Mouse (Mus musculus) kidney, embryonic 16.5 days (tissue): ENCODE results near the gene Clspn. TPM values are rescaled to one million over a fixed set of nuclear protein-coding genes. Genes with fewer than 3 reads are reported as not detected.

Experiments used
- ATAC-seq: fragments of 200-750 bp; cut with Nextera tagmentation; 2 replicates; pipeline ENCODE4 v1.8.0; 2017; ENCODE audit warnings: moderate TSS enrichment; ENCODE audit not compliant: low FRiP score, low TSS enrichment
- H3K27ac ChIP-seq: fragments of 300-500 bp; sonication (generic); 2 replicates; pipeline ENCODE4 v1.5.1; 2014; ENCODE audit warnings: low read length
- H3K27me3 ChIP-seq: fragments of 300-500 bp; sonication (generic); 2 replicates; pipeline ENCODE4 v1.6.1; 2014; ENCODE audit warnings: low read length, control low read depth, mixed read lengths; ENCODE audit not compliant: insufficient read depth
- H3K36me3 ChIP-seq: fragments of 300-500 bp; sonication (generic); 2 replicates; pipeline ENCODE4 v1.6.1; 2014; ENCODE audit warnings: low read length, control low read depth, mixed read lengths; ENCODE audit not compliant: insufficient read depth
- H3K4me1 ChIP-seq: fragments of 300-500 bp; sonication (generic); 2 replicates; pipeline ENCODE4 v1.6.1; 2014; ENCODE audit warnings: low read length, control low read depth, mixed read lengths; ENCODE audit not compliant: insufficient read depth
- H3K4me2 ChIP-seq: fragments of 300-500 bp; sonication (generic); replicated peaks from 2 replicates; pipeline ENCODE4 v1.6.1; 2014; ENCODE audit warnings: low read depth, low read length
- H3K4me3 ChIP-seq: fragments of 300-500 bp; sonication (generic); 2 replicates; pipeline ENCODE4 v1.5.1; 2014; ENCODE audit warnings: mild to moderate bottlenecking, low read length
- H3K9ac ChIP-seq: fragments of 300-500 bp; sonication (generic); replicated peaks from 2 replicates; pipeline ENCODE4 v1.6.1; 2014; ENCODE audit warnings: low read length
- H3K9me3 ChIP-seq: fragments of 300-500 bp; sonication (generic); 2 replicates; pipeline ENCODE4 v1.6.1; 2016; ENCODE audit warnings: low read length, control low read depth
- WGBS: fragments of 180-500 bp; shearing (Covaris S2); extraction: QIAGEN DNeasy Blood & Tissue Kit; methylation state at CpG from one replicate; pipeline ENCODE4 v1.1.7; 2014; 5-methylcytosine and 5-hydroxymethylcytosine counted together
- polyA plus RNA-seq: library from polyadenylated mRNA; unstranded; fragments of >200 nt; fragmentation: Nextera tagmentation; extraction: Ambion mirVana; gene quantifications from 2 replicates; pipeline ENCODE4 v1.2.1, GENCODE M21; 2015

Gene Clspn
- 33.8 and 37.2 TPM in 2 replicates for polyA plus RNA-seq

- Histone ChIP-seq H3K27ac (peak within 1 kb of the TSS; percentile 32), H3K27me3 (no peaks in the 10 kb centered on the region), H3K9me3 (no peaks in the 10 kb centered on the region), H3K4me2 (peak within 1 kb of the TSS; percentile 73), H3K36me3 (peaks cover 9% of the 10 kb centered on the region), H3K9ac (peak within 1 kb of the TSS; percentile 77), H3K4me3 (peak within 1 kb of the TSS; percentile 79), H3K4me1 (0 out of 2 replicates have a peak, but pooled peaks cover 8% of the 10 kb centered on the region)
- under 1% methylated on average over 54 of the region's 54 CpGs for WGBS
- ATAC-seq, result peak; percentile 98
Measured at GRCm38 (mm10) chr4:126556809-126557711, at the start of gene Clspn. Gene Clspn, plus strand, starts transcription at chr4:126556935.

GRCm38 (mm10) chr4:126508110-126508899 lies 48.4 kb upstream of the Clspn start:
- WGBS, result 58% methylated on average over 14 of the region's 14 CpGs
- ATAC-seq, result no peak
- 0 out of 2 replicates have a peak, but pooled peaks cover 4% of the 10 kb centered on the region for H3K4me1 ChIP-seq
- peaks cover 5% of the 10 kb centered on the region; the same call in 1 of the 2 replicates for H3K36me3 ChIP-seq
- H3K9me3 ChIP-seq, result no peaks in the 10 kb centered on the region
- no peak overlapping the region for H3K4me3 ChIP-seq
- H3K27me3 ChIP-seq, result no peaks in the 10 kb centered on the region
- no peak overlapping the region for H3K27ac ChIP-seq
- no peak overlapping the region for H3K4me2 ChIP-seq
- 0 out of 2 replicates have a peak overlapping the region, but pooled peaks have one; percentile 22 for H3K9ac ChIP-seq

GRCm38 (mm10) chr4:126509072-126509471 lies 47.7 kb upstream of the Clspn start:
- no peak for ATAC-seq
- no peaks in the 10 kb centered on the region for H3K9me3 ChIP-seq
- no peak overlapping the region for H3K4me3 ChIP-seq
- H3K27ac ChIP-seq, result no peak overlapping the region
- no peak overlapping the region for H3K4me2 ChIP-seq
- H3K4me1 ChIP-seq, result 0 out of 2 replicates have a peak, but pooled peaks cover 4% of the 10 kb centered on the region
- 94% methylated on average over 2 of the region's 2 CpGs for WGBS
- no peak overlapping the region for H3K9ac ChIP-seq
- H3K36me3 ChIP-seq, result peaks cover 5% of the 10 kb centered on the region; the same call in 1 of the 2 replicates
- no peaks in the 10 kb centered on the region for H3K27me3 ChIP-seq

- Histone ChIP-seq H3K4me3 (no peak overlapping the region), H3K4me1 (0 out of 2 replicates have a peak, but pooled peaks cover 4% of the 10 kb centered on the region), H3K9ac (no peak overlapping the region), H3K36me3 (peaks cover 5% of the 10 kb centered on the region; the same call in 1 of the 2 replicates), H3K27ac (no peak overlapping the region), H3K27me3 (no peaks in the 10 kb centered on the region), H3K9me3 (no peaks in the 10 kb centered on the region), H3K4me2 (no peak overlapping the region)
- 87% methylated on average over 5 of the region's 5 CpGs for WGBS
- ATAC-seq, result no peak
Measured at GRCm38 (mm10) chr4:126511013-126511412, 45.7 kb upstream of the Clspn start.

GRCm38 (mm10) chr4:126512308-126513066 lies 44.2 kb upstream of the Clspn start:
- Histone ChIP-seq H3K9ac (no peak overlapping the region), H3K27me3 (no peaks in the 10 kb centered on the region), H3K9me3 (no peaks in the 10 kb centered on the region), H3K4me3 (no peak overlapping the region), H3K4me2 (no peak overlapping the region), H3K36me3 (peaks cover 5% of the 10 kb centered on the region; the same call in 1 of the 2 replicates), H3K27ac (no peak overlapping the region), H3K4me1 (0 out of 2 replicates have a peak, but pooled peaks cover 4% of the 10 kb centered on the region)
- no peak for ATAC-seq
- WGBS, result 81% methylated on average over 6 of the region's 6 CpGs

- no peaks in the 10 kb centered on the region for H3K36me3 ChIP-seq
- no peaks in the 10 kb centered on the region for H3K27me3 ChIP-seq
- H3K4me3 ChIP-seq, result no peak overlapping the region
- H3K27ac ChIP-seq, result no peak overlapping the region
- no peak for ATAC-seq
- no peak overlapping the region for H3K9ac ChIP-seq
- H3K4me2 ChIP-seq, result no peak overlapping the region
- 84% methylated on average over 3 of the region's 3 CpGs for WGBS
- H3K4me1 ChIP-seq, result no peaks in the 10 kb centered on the region
- H3K9me3 ChIP-seq, result no peaks in the 10 kb centered on the region
Measured at GRCm38 (mm10) chr4:126526164-126526563, 30.6 kb upstream of the Clspn start.

GRCm38 (mm10) chr4:126526828-126527227 lies 29.9 kb upstream of the Clspn start:
- no peak overlapping the region for H3K4me2 ChIP-seq
- 94% methylated on average over 5 of the region's 5 CpGs for WGBS
- no peak overlapping the region for H3K9ac ChIP-seq
- H3K27ac ChIP-seq, result no peak overlapping the region
- H3K4me1 ChIP-seq, result no peaks in the 10 kb centered on the region
- H3K9me3 ChIP-seq, result no peaks in the 10 kb centered on the region
- no peak for ATAC-seq
- H3K36me3 ChIP-seq, result no peaks in the 10 kb centered on the region
- no peaks in the 10 kb centered on the region for H3K27me3 ChIP-seq
- no peak overlapping the region for H3K4me3 ChIP-seq

GRCm38 (mm10) chr4:126532292-126532691 lies 24.4 kb upstream of the Clspn start:
- H3K27me3 ChIP-seq, result no peaks in the 10 kb centered on the region
- 39% methylated on average over 5 of the region's 5 CpGs for WGBS
- H3K4me3 ChIP-seq, result peak overlapping the region; percentile 66
- H3K27ac ChIP-seq, result no peak overlapping the region
- 0 out of 2 replicates have a peak, but pooled peaks cover 6% of the 10 kb centered on the region for H3K4me1 ChIP-seq
- no peak for ATAC-seq
- no peaks in the 10 kb centered on the region for H3K9me3 ChIP-seq
- no peaks in the 10 kb centered on the region for H3K36me3 ChIP-seq
- peak overlapping the region; percentile 88 for H3K4me2 ChIP-seq
- H3K9ac ChIP-seq, result peak overlapping the region; percentile 74
